Mouse (Mus musculus) cerebellum, postnatal 14 days (tissue): ENCODE results near the gene Apbb2.

Experiments
- DNase-seq, 2 experiments: peaks; one replicate each; pipeline ENCODE4 v3.0.0; 2021; ENCODE audit warnings: mixed read lengths in 2 of 2

Apbb2 gene

GRCm38 (mm10) chr5:66546969-66547511, 71.5 kb downstream of the Apbb2 start:
- peak in 1 of 2 experiments; percentile 39 for DNase-seq

- DNase-seq, result peak in 1 of 2 experiments; percentile 29
Observed at GRCm38 (mm10) chr5:66545573-66546141, 72.9 kb downstream of the Apbb2 start.

GRCm38 (mm10) chr5:66543761-66544160, 74.8 kb downstream of the Apbb2 start:
- no peak for DNase-seq

GRCm38 (mm10) chr5:66543344-66543743, 75.2 kb downstream of the Apbb2 start:
- DNase-seq, result no peak

GRCm38 (mm10) chr5:66542521-66542920, 76.1 kb downstream of the Apbb2 start:
- no peak for DNase-seq

GRCm38 (mm10) chr5:66541385-66541784, 77.2 kb downstream of the Apbb2 start:
- no peak for DNase-seq

GRCm38 (mm10) chr5:66540246-66540645, 78.3 kb downstream of the Apbb2 start:
- DNase-seq, result no peak

DNA sequence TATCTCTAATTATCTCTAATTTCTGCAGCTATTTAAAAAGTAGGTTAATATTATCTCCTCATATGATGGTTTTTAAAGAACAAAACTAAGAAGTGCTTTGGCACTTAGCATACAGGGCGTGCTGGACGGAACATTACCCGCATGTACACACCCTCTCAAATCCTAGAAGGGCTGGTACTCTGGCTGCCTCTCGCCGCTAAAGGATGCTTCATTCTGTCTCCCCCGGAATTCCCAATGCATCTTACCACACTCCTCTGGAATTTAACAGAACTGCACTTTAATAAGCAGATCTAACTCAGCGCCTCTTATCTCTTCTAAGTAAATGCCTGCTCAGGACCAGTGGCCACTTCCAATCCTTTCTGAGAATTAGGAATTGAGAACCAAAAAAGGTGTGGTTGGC, 80.8 kb downstream of the Apbb2 start:
- DNase-seq, result no peak

- DNase-seq, result no peak
Observed at GRCm38 (mm10) chr5:66536696-66537358, 81.8 kb downstream of the Apbb2 start.

DNA sequence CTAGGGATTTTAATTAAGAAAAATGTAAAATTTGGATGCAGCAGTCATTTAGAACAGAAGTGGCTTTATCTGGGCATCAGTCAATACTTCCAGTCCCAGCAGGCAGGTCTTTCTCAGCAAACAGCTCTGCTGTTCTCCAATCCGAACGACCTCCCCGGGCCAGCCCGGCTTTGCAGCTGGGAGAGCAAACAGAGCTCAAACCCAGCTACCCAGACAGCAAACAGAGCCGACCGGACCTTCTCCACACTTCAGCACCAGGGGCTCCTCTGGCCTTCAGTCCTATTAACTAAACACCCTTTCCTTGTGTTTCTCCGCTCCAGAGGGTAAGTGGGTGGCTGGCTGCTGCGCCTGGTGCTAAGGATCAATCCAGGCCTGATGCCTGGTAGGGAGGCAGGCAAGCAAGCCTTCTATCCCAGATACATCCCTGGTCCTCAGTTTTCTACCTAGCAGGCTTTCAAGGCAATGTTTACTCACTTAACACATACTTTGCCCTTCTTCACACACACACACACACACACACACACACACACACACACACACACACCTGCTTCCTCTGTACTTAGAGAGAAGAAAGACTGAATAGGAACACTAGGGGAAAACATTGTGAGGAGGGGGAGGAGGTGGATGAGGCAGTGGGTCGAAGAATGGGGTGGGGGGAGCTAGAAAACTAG, 82.9 kb downstream of the Apbb2 start:
- no peak for DNase-seq

DNA sequence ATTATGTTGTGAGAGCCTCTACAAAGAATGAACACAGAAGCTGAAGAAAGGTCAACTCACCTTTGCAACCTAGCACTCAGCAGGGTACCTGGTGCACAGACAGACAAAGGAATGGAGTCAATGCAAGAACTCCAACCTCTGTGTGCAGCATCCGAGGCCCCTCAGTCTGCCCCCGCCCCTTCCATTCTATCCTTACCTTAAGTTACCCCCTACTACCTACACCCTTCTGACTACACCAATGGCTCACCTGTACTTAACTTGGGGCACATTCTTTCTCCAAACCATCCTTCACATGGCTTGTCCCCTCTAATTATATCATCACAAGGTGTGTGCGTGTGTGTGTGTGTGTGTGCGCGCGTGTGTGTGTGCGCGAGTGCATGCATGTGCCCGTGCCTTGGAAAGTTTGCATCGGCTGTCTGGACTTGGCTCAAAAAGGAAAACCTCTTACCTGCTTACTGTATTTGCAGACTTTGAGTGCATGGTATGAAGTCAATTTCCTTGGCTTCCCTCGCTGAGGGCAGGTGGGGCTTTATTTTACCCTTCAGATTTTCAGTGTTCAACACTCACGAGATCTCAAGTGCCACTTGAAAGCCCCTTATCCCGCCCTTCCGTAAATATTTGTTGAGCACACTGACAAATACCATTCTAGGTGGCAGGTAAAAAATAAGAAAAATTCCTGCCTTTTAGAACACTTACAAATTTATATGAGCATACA, 84.7 kb downstream of the Apbb2 start:
- no peak for DNase-seq

DNA sequence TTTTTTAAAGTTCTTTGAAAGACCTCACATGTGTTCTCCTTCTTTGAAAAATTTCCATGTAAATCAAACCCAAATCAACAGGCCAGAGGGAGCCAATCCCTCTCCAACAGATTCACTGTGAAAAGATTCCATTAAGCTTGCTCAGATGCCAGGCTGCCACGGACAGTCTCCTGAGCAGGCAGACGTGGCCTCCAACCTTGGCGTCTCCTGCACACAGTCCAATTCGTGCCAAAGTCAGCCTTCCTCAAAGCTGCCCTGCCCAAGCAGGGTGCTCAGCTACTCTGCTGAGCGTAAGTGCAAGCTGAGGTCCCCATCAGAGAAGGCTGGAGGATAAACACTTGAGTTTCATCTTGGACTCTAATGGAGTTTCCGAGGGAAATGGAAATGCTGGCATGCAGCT, 85.8 kb downstream of the Apbb2 start:
- peak; percentile 56 to 73 for DNase-seq

GRCm38 (mm10) chr5:66530361-66530760, 88.2 kb downstream of the Apbb2 start:
- no peak for DNase-seq

DNA sequence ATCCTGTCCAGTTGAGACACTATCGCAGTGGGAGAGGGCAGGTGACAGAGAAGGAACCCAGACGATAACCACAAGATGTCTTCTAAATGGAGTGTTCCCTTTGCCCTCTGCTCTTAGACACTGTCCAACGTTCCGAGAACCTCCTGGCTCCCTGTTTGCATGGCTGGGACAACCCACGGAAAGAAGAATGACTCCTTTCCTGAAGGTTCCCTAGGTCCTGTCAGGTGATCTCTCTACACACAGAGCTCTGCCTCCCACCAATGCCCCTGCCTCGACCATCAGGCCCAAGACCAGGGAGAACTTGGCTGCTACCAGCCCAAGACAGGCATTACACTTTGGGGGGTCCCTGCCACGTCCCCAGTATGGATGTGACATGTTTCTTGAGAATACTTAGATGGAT, 89.0 kb downstream of the Apbb2 start:
- no peak for DNase-seq

- DNase-seq, result no peak
Observed at GRCm38 (mm10) chr5:66528567-66528966, 90.0 kb downstream of the Apbb2 start.

DNA sequence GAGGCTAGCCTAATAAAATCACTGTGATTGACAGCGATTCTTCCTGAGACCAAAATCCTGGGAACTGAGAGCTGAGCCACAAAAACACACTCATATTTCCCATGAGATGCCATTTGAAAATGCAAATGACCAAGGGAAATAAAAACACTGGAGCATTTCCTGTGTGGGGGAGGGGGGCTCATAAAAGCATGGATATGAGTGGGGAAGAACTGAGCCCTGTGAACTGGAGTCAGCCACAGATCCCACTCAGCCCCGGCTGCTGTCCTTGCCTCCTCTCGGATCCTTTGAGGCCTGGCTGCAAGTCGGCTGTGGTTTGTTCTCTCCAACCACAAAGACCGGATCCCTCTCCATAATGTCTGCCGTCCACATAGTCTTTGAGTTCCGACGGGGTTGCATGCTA, 91.5 kb downstream of the Apbb2 start:
- DNase-seq, result no peak

GRCm38 (mm10) chr5:66525002-66525401, 93.6 kb downstream of the Apbb2 start:
- DNase-seq, result no peak

GRCm38 (mm10) chr5:66523681-66524503, 94.7 kb downstream of the Apbb2 start:
- no peak for DNase-seq

DNA sequence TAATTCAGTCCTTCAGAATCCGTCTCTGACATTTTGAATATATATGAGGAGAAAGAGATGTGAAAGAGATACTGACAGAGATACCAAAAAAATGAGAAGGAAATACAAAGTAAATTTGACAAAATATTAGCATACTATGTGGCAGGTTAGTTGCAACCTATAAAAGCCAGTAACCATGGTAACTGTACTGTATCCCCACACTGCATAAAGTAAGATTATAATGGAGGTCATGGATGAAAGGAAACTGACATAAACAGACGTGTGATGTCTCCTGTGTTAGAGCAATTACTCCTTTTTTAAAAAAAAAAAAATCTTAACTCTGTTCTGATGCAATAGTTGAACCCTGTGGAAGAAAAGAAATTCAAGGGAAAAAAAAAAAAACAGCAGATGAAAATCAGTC, 97.3 kb downstream of the Apbb2 start:
- DNase-seq, result no peak

DNA sequence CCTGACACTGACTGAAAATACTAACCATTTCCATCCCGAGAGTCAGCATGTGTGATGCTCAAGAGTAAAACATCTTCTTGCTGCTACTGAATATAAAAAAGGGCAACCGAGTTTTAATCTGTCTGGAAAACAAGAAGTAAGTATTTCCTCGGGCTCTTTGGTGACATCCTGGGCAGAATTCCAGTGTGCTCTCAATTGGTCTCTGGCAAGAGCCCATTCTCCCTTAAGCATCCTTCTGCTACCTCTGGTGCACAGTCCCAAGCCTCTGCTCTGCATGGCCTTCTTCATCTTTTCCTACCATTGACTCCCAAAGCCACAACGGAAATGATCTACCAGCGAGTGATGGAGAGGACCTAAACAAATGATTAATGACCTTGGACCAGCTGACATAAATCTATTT, 99.1 kb downstream of the Apbb2 start:
- DNase-seq, result no peak

DNA sequence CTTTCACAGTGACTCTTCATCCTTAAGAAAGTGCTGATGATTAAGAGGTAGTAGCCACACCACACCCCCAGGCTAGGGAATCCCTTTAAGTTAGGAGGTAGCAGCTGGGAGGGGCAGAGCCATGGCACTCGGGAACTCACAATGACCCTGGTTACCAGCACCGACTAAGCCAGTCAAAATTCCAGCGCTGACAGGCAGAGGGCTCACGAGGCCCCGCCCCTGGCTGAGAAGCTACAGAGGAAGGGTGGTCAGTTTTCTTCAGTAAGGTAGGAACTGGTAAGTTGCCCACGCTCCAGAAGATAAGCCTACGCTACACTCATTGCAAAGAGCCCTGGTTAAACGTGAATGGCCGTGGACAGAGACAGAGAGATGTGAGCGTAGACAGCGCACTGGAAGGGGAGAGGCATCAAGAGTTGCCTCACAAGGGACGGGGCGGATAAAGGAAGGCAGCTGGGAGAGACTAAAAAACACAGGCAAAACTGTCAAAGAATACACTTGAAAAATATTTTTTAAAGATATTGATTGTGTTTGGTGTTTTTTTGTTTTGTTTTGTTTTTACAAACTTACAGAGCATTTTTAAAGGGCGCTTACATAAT, 100.1 kb downstream of the Apbb2 start:
- DNase-seq, result no peak

DNA sequence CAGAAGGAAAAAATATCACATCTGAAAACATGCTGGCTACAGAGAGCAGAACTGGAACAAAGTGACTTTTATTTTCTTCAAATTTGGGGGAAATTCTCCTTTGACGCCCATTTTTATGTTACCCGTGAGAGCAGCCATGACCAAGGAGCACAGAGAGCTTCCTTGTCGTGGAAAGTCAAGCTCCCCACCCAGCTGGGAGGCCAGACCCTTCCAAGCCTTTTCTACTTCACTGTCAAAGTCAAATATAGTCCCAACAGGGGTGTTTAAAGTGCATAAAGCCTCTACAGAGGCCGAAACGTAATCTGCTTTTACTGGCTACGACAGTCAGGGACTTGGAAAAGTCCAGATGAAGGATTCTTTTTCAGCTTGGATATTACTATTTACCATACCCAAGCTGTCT, 101.1 kb downstream of the Apbb2 start:
- no peak for DNase-seq
